Mouse (Mus musculus) naive thymus-derived CD4-positive, alpha-beta T cell, adult 2 months (primary cell): ENCODE measurements around the gene Xirp2.

ENCODE experiments used
- DNase-seq: peaks from one replicate; pipeline ENCODE4 v3.0.0-alpha.2; 2011; ENCODE audit warnings: low read depth

The Xirp2 gene

DNA sequence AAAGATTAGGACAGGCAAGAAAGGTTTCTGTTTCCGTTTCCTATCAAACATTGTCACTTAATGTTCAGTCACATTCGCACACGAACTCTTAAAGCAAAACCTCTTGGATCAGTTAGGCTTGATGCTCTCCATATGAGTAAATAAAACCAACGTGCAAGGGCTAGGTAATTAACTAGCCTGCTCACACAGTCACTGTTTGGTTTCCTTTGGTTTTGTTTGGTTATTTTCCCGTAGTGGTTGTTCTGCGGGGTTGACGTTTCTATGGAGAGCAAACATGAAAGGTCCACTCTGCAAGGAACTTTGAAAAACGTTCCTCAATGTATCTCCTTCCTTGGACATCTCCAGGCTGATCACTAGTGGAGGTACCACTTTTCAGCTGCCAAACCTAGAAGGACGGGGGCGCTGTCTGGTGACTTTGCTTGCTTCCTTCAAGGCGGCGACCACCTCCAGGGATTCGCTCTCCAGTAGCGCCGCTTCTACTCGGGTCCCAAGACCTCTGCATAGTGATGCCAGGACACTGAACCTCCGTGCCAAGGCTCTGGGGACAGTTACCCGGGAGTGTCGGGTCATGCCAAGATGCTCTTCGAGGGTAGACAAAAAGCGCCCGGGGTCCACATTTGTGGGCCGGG lies 119.2 kb downstream of the Xirp2 start:
- DNase-seq: no peak

GRCm38 (mm10) chr2:67565480-67566331 lies 119.9 kb downstream of the Xirp2 start, which contains the start of gene B3galt1:
Gene B3galt1, plus strand, starts transcription at chr2:67565871.
- DNase-seq: no peak

DNA sequence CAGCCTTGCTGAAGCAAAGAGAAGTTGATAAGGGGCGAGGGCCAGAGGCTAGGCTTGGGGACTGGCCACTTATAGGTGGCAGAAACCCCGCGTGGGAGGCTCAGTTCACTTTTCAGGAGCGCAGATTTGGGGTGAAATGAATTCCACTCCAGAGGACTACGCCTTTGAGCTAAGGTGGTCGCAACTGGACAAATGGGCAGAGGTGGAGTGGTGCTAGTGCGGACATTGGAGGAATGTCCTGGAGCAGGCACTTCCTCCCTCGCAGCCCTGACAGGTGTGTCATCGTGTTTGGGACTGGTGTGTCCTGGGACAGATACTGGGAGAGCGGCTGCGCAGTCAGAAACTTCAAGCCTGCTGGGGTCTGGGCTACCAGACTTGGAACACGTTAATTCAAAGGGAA lies 120.8 kb downstream of the Xirp2 start:
- no peak for DNase-seq

- no peak for DNase-seq
Measured at GRCm38 (mm10) chr2:67567141-67567680, 121.4 kb downstream of the Xirp2 start.
